Mouse (Mus musculus) R1 (cell line): ENCODE measurements at regions not wholly inside any gene's neighbourhood (a gene's known extent, or its start where the extent isn't known, plus 50 kb on each side); places are given as distances from the start of the nearest gene placed in this dataset.

Experiments used
- DNase-seq: peaks from one replicate; pipeline ENCODE4 v3.0.0-alpha.2; 2018; ENCODE audit warnings: low read depth, low spot score

GRCm38 (mm10) chr10:36092915-36093314, 381.2 kb upstream of the Amd2 start:
- DNase-seq, result no peak

- DNase-seq, result no peak
Measured at GRCm38 (mm10) chr10:36054681-36055080, 343.0 kb upstream of the Amd2 start.

- no peak for DNase-seq
Measured at GRCm38 (mm10) chr10:36036476-36036875, 324.8 kb upstream of the Amd2 start.

GRCm38 (mm10) chr10:35998869-35999268, 287.2 kb upstream of the Amd2 start:
- peak; percentile 76 for DNase-seq

- no peak for DNase-seq
Measured at GRCm38 (mm10) chr10:35949056-35949455, 237.4 kb upstream of the Amd2 start.

GRCm38 (mm10) chr10:35946006-35946405, 234.3 kb upstream of the Amd2 start:
- DNase-seq, result no peak

GRCm38 (mm10) chr10:35943336-35943735, 231.6 kb upstream of the Amd2 start:
- peak; percentile 88 for DNase-seq

GRCm38 (mm10) chr10:35940641-35941040, 228.9 kb upstream of the Amd2 start:
- peak; percentile 95 for DNase-seq
